Mouse (Mus musculus): ENCODE measurements at regions not wholly inside any gene's neighbourhood (a gene's known extent, or its start where the extent isn't known, plus 50 kb on each side); places are given as distances from the start of the nearest gene placed in this dataset.

DNA sequence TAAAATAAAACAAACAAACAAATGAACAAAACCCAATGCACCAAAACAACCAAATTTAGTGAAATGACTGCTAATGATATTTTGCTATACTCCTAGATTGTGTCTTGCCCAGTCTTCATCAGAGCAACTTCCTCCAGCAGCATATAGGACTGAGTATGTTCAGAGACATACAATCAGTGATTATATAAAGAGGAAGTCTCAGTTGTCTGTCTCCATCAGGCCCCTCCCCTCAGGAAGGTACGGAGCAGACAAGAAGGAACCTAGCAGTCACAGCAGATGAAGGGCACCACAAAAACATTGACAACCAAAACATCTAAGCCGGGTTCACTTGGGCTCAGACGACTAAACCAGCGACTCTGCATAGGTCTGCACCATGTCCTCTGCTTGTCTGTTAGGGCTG lies 930.7 kb upstream of the Fbxo33 start:
- no peak for TF ChIP-seq CTCF (IDR thresholded peaks at IDR 0.05; ENCODE audit: borderline replicate concordance, extremely low read depth, insufficient read depth, insufficient read length)
- TF ChIP-seq POLR2A (IDR thresholded peaks at IDR 0.05; ENCODE audit: borderline replicate concordance, extremely low read depth, insufficient read depth, insufficient read length, poor library complexity, severe bottlenecking): no peak

Measured in brain, embryonic 14.5 days (tissue).